Mouse (Mus musculus) cerebellum, postnatal 10 days (tissue): ENCODE measurements around the gene Lrmda.
A peak's percentile ranks its signal among the peaks of the same experiment; 100 is the strongest.
"Not testable (repeated sequence)": the region's sequence is repeated elsewhere in the genome, so short reads cannot be mapped to it uniquely, and the experiment has no call there.

Experiments used
- DNase-seq, 2 experiments: peaks; one replicate each; pipeline ENCODE4 v3.0.0; 2021; ENCODE audit warnings: mixed read lengths in 2 of 2

The Lrmda gene

DNA sequence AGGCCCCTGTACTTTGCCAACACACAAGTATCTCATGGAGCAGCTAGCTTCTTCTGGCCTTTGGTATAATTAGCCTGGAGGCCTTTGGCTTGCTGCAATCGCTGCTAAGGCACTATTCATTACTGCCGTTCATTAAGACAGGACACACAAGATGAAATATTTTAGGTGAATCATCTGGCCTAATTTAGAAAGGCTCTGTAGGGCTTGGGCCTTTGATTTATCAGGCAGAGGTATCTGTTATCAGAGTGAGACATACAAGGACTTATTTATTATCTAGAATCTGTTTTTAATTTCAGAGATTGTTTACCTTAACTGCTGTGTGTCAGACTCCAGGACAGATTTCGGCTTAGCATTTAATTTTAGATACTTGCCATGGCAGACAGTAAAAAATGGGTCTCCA lies 511.2 kb downstream of the Lrmda start:
- no peak for DNase-seq

DNA sequence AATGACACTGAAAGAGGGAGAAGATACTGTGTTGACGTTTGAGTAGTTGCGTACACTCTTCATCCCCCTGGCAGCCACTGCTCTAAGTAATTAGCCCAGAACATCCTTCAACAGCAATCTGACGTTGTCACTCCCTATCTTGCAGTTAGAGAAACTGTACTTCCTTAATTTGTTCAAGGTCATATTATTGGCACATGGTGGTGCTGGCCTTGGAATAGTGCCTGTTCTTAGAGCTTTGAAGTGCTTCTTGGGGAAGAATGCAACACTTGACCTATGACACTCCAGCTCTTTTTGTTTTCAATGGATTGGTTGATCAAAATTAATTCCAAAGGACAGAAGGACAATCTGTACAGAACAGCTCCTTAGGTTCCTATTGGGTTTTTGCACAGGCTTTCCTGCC lies 514.0 kb downstream of the Lrmda start:
- DNase-seq = no peak

DNA sequence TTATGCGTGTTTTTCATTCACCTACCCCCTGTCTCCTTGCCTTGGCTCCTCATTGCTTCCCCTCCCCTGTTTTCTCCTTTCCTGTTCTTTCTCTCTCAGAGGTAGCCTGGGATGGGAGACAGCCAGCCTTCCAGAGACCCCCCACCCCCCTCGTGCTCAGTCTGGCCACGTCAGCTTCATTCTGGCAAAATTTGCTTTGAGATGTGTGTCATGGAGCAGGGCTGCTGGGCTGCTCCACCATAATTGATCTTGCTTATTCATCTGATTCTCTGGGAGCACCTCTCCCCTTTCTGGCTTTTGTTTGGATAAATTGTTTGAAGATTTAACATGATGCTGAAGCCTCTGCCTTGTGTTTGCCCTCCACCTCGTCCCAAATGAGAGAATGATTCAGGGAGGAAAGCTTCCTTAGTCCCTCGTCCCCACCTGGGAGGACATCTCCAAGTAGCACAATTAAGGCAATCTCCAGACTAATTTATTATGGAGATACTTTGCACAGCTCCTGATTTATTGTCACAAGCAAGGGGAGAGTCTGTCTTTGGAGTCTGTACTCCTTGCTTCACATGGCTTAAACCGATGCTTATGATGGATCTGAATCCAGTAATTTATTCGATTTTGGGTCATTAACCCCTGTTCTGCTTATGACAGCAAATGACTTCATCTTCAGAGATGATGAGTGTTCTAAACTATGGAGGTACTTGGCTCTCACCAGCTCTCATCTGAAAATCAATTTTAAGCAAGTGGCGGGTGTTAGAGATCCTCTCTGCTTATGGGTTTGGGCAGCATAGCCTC lies 526.6 kb downstream of the Lrmda start:
- no peak for DNase-seq

- DNase-seq = no peak
Observed at GRCm38 (mm10) chr14:22546676-22546984, 527.1 kb downstream of the Lrmda start.

DNA sequence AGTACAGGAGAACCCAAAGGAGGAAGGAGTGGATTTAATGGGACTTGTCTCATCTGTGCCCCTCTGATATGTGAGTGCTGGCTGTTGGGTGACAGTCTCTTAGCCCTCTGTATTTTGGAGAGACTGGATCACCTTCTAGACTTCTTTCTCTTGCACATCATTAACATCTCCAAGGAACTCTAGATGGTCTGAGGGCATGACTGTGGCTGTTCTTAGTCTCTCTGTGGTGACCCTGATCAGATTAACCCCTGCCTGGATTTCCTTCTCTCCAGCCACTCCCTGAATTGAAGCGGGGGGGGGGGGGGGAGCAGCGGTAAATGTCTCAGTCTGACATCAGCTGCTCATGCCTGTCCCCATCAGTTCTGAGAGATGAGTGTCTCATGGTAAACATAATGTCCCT lies 528.8 kb downstream of the Lrmda start:
- no peak for DNase-seq

- DNase-seq = no peak
Observed at GRCm38 (mm10) chr14:22549166-22549565, 529.7 kb downstream of the Lrmda start.

DNA sequence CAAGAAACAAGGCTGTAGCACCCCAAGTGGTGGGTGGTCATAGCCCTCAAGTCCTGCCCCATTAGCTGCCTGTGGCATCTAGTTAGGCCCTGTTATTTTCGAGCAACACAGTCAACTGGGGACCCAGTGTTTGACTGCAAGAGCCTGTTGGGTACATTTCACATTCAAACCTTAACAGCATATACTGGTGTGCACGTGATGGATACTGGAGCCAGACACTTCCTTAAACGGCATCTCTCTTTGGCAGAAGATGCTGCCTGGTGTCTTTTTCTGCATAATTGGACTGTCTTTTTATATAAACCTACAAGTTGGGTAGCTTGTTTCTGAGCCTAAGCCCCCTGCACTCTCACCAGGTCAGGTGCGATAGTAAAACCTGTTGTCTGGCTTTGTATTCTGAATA lies 532.8 kb downstream of the Lrmda start:
- DNase-seq = no peak

DNA sequence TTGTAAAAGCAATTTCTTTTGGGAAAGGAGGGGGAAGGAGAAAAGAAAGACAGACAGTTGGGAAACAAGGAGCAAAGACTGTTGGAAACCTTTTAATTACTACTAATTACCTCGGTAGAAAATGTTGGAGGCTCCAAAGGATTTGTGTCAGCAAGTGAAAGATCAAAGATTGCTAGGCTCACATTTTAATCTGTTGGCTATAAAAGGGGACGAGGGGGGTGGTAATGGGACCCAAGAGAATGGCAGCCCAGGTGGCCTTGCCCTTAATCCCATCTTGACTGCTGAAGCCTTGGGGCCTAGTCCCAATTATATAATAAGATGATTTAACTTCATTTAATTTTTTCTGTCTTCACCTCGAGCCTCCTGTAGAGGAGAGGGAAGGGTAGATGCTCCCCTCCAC lies 533.3 kb downstream of the Lrmda start:
- DNase-seq = no peak

- no peak for DNase-seq
Observed at GRCm38 (mm10) chr14:22553717-22554116, 534.2 kb downstream of the Lrmda start.

DNA sequence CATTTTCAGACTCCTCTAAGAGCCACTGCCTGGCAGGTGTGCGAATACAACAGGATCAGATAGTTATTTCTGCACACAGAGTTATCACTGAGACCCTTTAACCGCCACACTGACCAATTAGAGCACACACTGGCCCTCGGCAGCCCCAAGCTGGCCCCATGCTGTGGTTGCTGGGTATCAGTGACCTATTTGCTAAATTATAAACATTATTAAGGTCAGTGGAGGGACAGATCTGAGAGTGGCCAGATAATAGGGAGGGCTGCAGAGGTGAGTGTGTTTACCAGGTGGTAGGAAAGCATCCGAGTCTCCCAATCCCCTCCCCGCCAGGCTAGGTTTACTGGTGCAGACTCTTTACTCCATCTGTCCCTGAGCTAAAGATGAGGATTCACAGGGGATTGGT lies 553.0 kb downstream of the Lrmda start:
- no peak for DNase-seq

GRCm38 (mm10) chr14:22573585-22573984 lies 554.1 kb downstream of the Lrmda start:
- no peak for DNase-seq

GRCm38 (mm10) chr14:22574006-22574405 lies 554.5 kb downstream of the Lrmda start:
- DNase-seq = no peak

DNA sequence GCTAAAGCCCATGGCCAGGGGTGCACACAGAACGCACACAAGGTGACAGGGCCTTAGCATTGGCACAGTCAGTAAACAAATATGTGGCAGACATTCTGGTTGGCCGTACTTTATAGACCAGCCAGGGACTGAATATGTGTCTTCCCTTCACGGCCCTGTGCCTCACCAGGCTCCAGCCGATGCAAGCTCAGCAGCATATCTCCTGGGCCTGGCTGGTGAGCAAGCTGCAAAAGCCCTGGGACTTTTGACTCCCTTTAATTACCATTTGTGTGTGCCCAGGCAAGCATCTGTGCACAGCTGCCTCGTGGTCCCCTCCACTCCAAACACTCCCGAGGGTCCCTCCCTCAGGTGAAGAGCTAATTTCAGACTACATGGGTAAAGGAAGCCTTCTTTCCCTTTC lies 556.9 kb downstream of the Lrmda start:
- no peak for DNase-seq

- DNase-seq = peak; percentile 33 to 48
Observed at GRCm38 (mm10) chr14:22577411-22578037, 558.0 kb downstream of the Lrmda start.

DNA sequence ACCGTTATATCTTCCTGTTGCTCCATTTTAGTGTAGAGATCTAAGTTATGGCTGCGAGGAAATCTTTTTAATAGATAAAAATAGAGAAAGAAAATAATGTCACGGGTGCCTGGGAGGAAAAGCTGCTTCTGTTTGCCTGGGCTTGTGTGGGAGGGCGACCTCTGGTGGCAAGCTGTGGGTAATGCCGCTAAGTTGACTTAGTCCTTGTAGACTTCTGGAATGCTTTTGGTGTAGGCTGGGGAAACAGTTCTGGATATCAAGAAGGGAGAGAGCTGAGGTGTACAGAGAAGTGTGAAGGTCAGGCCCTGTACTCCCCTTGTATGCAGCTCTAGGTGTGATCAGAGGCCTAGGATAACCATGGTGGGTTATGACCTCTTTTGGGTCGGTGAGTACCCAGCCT lies 558.7 kb downstream of the Lrmda start:
- peak; percentile 91 to 93 for DNase-seq

DNA sequence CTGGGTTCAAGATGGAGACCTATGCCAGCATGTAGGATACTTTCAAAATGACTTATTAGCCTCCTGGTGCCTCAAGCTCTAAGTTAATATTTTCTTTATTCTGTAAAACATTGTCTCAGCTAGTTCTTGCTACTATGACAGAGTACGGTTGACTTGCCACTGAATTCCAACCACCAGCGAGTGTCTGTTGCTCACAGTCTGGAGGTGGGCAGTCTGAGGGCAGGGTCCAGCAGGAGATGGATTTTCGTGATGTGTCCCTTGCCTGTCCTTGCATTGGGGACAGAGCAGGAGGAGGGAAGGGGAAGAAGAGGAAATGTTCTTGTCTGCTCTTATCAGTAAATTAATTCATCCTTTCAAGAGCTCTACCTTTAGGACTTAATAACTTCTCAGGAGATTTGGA lies 559.5 kb downstream of the Lrmda start:
- DNase-seq = no peak

DNA sequence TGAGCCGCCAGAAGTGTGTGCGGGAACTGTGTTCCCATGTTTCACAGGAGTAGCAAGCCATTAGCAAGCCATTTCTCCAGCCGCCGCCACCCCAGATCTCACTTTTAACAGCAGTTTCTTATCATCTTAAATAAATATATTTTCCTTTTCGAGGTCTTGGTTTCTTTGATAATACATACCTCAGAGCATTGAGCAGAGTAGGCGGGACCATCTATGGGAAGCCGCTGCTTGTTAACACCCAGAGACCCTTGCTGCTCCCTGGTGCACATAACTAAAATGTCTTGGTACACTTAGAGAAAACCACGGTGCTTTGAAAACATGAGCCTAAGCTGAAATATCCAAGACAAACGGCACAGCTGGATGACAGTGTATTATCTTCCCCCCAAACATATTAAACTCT lies 562.6 kb downstream of the Lrmda start:
- no peak for DNase-seq

GRCm38 (mm10) chr14:22586281-22586680 lies 566.8 kb downstream of the Lrmda start:
- DNase-seq = no peak

DNA sequence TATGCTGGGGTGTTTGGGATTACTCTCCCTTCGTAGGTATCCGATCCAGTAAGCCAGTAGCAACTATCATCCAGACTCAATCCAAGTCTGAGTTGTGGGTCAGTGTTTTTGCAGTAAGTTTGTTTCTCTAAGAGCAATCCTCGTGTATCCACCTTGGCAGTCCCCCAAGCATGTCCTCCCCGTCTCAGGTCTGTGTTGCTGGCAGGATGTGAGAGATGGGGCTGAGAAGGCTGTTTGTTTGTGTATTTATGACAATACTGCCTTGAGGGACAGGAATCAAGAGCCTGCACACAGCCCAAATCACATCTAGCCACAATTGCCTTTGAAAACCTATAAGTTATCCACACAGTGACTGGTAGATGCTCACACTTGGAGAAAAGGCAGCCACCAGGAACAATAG lies 567.3 kb downstream of the Lrmda start:
- DNase-seq = no peak

DNA sequence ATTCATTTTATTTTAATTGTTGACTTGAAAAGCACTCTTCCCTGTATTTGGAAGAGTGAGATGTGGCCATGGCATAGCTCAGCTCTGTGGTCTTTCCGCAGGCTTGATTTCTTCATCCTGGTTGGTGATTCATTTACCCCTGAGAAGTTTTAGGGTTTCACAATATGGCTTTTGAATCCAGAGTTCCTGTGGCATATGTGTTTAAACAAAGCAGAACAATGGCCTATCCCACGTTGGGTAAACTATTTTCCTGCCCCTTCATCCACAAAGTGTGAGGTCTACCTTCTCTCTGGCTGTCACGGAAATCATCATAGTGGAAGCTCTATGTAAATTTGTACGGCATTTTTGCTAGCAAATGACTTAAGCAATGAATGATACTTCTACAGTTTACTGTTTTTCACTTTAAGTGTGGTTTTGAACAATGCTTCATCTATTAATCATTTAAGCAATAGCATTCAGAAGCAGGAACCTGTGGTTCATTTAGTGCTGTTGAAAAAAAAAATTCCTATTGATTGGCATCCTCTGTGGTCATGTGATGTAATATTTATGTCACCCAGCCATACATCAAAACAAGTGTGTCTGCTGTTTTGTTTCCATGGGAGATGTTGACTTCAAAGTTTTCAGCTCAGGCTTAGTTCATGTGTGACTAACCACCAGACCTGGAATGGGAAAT lies 567.9 kb downstream of the Lrmda start:
- no peak for DNase-seq

DNA sequence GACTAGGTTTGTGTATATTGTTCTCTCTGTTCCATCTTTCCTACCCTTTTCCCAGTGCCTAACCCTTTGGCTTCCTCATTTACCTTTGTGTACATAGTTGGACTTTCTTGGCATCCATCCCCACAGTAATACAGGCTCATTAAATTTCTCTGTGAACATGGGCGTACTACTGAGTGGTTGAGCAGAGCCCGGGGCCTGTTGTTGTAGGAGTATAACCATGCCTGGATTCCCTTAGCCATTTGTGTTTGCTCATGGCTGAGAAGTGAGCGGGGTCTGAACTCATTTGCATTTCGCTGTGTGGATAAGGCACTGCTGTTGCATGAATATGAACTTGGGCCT lies 568.4 kb downstream of the Lrmda start:
- DNase-seq = no peak

DNA sequence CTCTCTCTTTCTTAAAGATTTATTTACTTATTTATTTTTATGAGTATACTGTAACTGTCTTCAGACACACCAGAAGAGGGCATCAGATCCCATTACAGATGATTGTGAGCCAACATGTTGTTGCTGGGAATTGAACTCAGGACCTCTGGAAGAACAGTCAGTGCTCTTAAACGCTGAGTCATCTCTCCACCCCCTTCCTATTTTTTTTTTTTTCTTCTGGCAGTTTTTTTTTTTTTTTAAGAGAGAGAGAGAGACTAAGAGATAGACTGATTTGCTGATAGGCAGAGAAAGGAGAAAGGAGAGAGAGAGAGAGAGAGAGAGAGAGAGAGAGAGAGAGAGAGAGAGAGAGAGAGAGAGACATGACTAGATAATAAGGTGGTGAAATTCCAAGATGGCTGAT lies 568.9 kb downstream of the Lrmda start:
- DNase-seq = not testable (repeated sequence)

DNA sequence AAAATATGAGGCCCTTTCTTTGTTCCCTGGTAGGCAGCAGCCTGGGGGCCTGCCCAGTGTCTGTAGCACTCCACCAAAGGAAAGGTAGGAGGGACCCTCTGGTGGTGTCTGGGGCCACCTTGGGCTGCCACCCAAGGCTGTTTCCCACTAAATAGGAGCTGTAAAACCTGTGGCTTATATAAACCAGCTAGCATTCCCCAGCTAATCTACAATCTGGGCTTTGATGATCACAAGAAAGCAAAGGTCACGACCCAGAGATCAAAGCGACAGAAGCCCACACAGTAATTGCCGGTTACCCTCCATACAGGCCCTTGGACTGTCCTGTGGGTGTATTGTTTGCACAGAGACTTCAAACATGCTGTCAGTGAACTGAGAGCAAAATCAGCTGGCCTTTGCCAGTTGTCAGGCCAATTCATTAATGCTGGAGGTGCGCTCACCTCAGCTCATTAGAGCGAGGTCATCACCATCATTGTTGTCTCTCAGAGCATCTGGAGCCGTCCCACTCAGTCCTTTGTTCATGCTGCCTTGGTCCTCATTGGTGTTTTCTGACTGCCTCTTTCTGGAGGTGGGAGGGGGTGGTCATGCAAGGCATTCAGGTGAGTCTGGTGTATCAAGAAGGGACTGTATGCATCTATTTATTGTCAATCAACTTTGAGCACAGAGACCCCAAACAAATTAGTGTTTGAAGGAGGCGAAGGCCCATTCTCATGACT lies 570.1 kb downstream of the Lrmda start:
- DNase-seq = no peak

DNA sequence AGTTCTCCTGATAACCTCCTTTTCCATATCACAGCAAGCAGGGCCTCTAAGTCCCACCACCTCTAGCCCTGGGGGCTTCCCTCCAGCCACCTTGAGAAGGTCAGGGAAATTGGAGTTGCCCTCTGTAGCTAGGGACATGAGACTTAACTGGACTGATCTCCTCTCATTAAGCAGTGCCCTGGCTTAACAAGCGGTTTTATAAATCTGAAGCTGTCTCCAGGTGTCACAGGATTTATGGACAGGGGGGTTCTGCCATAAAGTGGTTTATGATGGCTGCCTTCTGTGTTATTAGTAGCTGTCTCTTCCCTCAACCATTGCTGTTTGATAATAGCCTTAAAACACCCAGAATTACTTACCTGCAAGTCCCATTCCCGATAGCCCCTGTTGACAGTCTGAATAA lies 571.7 kb downstream of the Lrmda start:
- no peak for DNase-seq
